Mouse (Mus musculus): Measurements from ENCODE around the gene Pes1. TPM values are rescaled to one million over a fixed set of nuclear protein-coding genes. Genes with fewer than 3 reads are reported as not detected.
A peak's percentile ranks its signal among the peaks of the same experiment; 100 is the strongest.

Pes1 gene
- total and polyA plus RNA-seq, 2 experiments from 2014 or later: 29.8 to 39.7 TPM

- Histone ChIP-seq H3K4me1 (ENCODE audit: control insufficient read depth, insufficient read depth) (no peaks in the 10 kb centered on the region), H3K9me3 (replicated peaks; ENCODE audit: control insufficient read depth, low read length) (no peaks in the 10 kb centered on the region), H3K4me2 (ENCODE audit: low read depth, low read length) (no peak overlapping the region), H3K27me3 (ENCODE audit: control insufficient read depth, insufficient read depth, low read length) (no peaks in the 10 kb centered on the region), H3K4me3 (ENCODE audit: low read depth, low read length) (no peak overlapping the region), H3K36me3 (replicated peaks; ENCODE audit: control insufficient read depth, insufficient read depth, low read length) (peaks cover 98% of the 10 kb centered on the region), H3K27ac (ENCODE audit: low read depth) (no peak overlapping the region), H3K9ac (replicated peaks; ENCODE audit: low read depth, low read length) (no peak overlapping the region)
- TF ChIP-seq CTCF (IDR thresholded peaks at IDR 0.05; ENCODE audit: low read depth): no peak
- 80% methylated on average over 3 of the region's 3 CpGs for WGBS
- DNase-seq (ENCODE audit: low spot score) (no peak), ATAC-seq (ENCODE audit: insufficient read depth, low read depth) (no peak)
Measured at GRCm38 (mm10) chr11:3974311-3974710, 10.5 kb downstream of the Pes1 start.

GRCm38 (mm10) chr11:3976678-3977077, 12.9 kb downstream of the Pes1 start, which contains the start of gene 4930556J24Rik:
Gene 4930556J24Rik (minus strand): TSS chr11:3976778.
- Histone ChIP-seq H3K9me3 (replicated peaks; ENCODE audit: control insufficient read depth, low read length) (no peaks in the 10 kb centered on the region), H3K4me3 (ENCODE audit: low read depth, low read length) (no peak within 1 kb of the TSS), H3K9ac (replicated peaks; ENCODE audit: low read depth, low read length) (no peak within 1 kb of the TSS), H3K4me2 (ENCODE audit: low read depth, low read length) (no peak within 1 kb of the TSS), H3K4me1 (ENCODE audit: control insufficient read depth, insufficient read depth) (no peaks in the 10 kb centered on the region), H3K36me3 (replicated peaks; ENCODE audit: control insufficient read depth, insufficient read depth, low read length) (peaks cover 86% of the 10 kb centered on the region), H3K27ac (ENCODE audit: low read depth) (no peak within 1 kb of the TSS), H3K27me3 (ENCODE audit: control insufficient read depth, insufficient read depth, low read length) (no peaks in the 10 kb centered on the region)
- WGBS: 94% methylated on average over 6 of the region's 6 CpGs
- ATAC-seq (ENCODE audit: insufficient read depth, low read depth) (no peak), DNase-seq (ENCODE audit: low spot score) (no peak)
- no peak for TF ChIP-seq EP300 (IDR thresholded peaks at IDR 0.05; ENCODE audit: low read depth)
- TF ChIP-seq CTCF (IDR thresholded peaks at IDR 0.05; ENCODE audit: low read depth): no peak

GRCm38 (mm10) chr11:3978421-3978820, 14.6 kb downstream of the Pes1 start:
- 90% methylated on average over 5 of the region's 5 CpGs for WGBS
- TF ChIP-seq EP300 (IDR thresholded peaks at IDR 0.05; ENCODE audit: low read depth) (no peak), CTCF (IDR thresholded peaks at IDR 0.05; ENCODE audit: low read depth) (no peak)
- H3K4me1 ChIP-seq (ENCODE audit: control insufficient read depth, insufficient read depth): no peaks in the 10 kb centered on the region
- H3K4me3 ChIP-seq (ENCODE audit: low read depth, low read length): no peak overlapping the region
- DNase-seq (ENCODE audit: low spot score): no peak
- H3K9ac ChIP-seq (replicated peaks; ENCODE audit: low read depth, low read length): no peak overlapping the region
- ATAC-seq (ENCODE audit: insufficient read depth, low read depth): no peak
- H3K36me3 ChIP-seq (replicated peaks; ENCODE audit: control insufficient read depth, insufficient read depth, low read length): peaks cover 68% of the 10 kb centered on the region
- no peaks in the 10 kb centered on the region for H3K9me3 ChIP-seq (replicated peaks; ENCODE audit: control insufficient read depth, low read length)
- no peak overlapping the region for H3K4me2 ChIP-seq (ENCODE audit: low read depth, low read length)
- H3K27ac ChIP-seq (ENCODE audit: low read depth): no peak overlapping the region
- peaks cover 8% of the 10 kb centered on the region; the same call in 1 of the 2 replicates for H3K27me3 ChIP-seq (ENCODE audit: control insufficient read depth, insufficient read depth, low read length)

- Histone ChIP-seq H3K9me3 (replicated peaks; ENCODE audit: control insufficient read depth, low read length) (no peaks in the 10 kb centered on the region), H3K36me3 (replicated peaks; ENCODE audit: control insufficient read depth, insufficient read depth, low read length) (peaks cover 39% of the 10 kb centered on the region), H3K4me2 (ENCODE audit: low read depth, low read length) (no peak overlapping the region), H3K9ac (replicated peaks; ENCODE audit: low read depth, low read length) (no peak overlapping the region), H3K4me3 (ENCODE audit: low read depth, low read length) (no peak overlapping the region), H3K4me1 (ENCODE audit: control insufficient read depth, insufficient read depth) (0 out of 2 replicates have a peak, but pooled peaks cover 4% of the 10 kb centered on the region), H3K27ac (ENCODE audit: low read depth) (no peak overlapping the region), H3K27me3 (ENCODE audit: control insufficient read depth, insufficient read depth, low read length) (peaks cover 19% of the 10 kb centered on the region)
- 46% methylated on average over 6 of the region's 6 CpGs for WGBS
- TF ChIP-seq EP300 (IDR thresholded peaks at IDR 0.05; ENCODE audit: low read depth): no peak
- TF ChIP-seq CTCF (IDR thresholded peaks at IDR 0.05; ENCODE audit: low read depth): no peak
- ATAC-seq (ENCODE audit: insufficient read depth, low read depth) (no peak), DNase-seq (ENCODE audit: low spot score) (peak; percentile 20)
Measured at GRCm38 (mm10) chr11:3981536-3981935, 17.8 kb downstream of the Pes1 start.

GRCm38 (mm10) chr11:3982275-3983209, 18.8 kb downstream of the Pes1 start:
- H3K27me3 ChIP-seq (ENCODE audit: control insufficient read depth, insufficient read depth, low read length): peaks cover 19% of the 10 kb centered on the region
- H3K27ac ChIP-seq (ENCODE audit: low read depth): no peak overlapping the region
- no peak for ATAC-seq (ENCODE audit: insufficient read depth, low read depth)
- DNase-seq (ENCODE audit: low spot score): no peak
- no peaks in the 10 kb centered on the region for H3K9me3 ChIP-seq (replicated peaks; ENCODE audit: control insufficient read depth, low read length)
- H3K4me1 ChIP-seq (ENCODE audit: control insufficient read depth, insufficient read depth): 0 out of 2 replicates have a peak, but pooled peaks cover 4% of the 10 kb centered on the region
- H3K36me3 ChIP-seq (replicated peaks; ENCODE audit: control insufficient read depth, insufficient read depth, low read length): peaks cover 29% of the 10 kb centered on the region
- H3K9ac ChIP-seq (replicated peaks; ENCODE audit: low read depth, low read length): no peak overlapping the region
- no peak for TF ChIP-seq EP300 (IDR thresholded peaks at IDR 0.05; ENCODE audit: low read depth)
- no peak for TF ChIP-seq CTCF (IDR thresholded peaks at IDR 0.05; ENCODE audit: low read depth)
- H3K4me3 ChIP-seq (ENCODE audit: low read depth, low read length): no peak overlapping the region
- no peak overlapping the region for H3K4me2 ChIP-seq (ENCODE audit: low read depth, low read length)
- WGBS: 52% methylated on average over 7 of the region's 7 CpGs

All from heart, postnatal 0 days (tissue).